Mouse (Mus musculus) CH12F3 (cell line): ENCODE data around the gene Mrpl28.

Source experiments
- in situ Hi-C: fragments of 300-500 bp; cut with MboI; formaldehyde crosslinking; loops from 2 replicates; pipeline ENCODE4 v1.14.3; 2020; ENCODE audit warnings: low sequenced_read_pairs

Gene Mrpl28

GRCm38 (mm10) chr17:26115205-26115898, 7.9 kb upstream of the Mrpl28 start:
- in situ Hi-C loops: no loop called here

- in situ Hi-C loops: no loop called here
Observed at GRCm38 (mm10) chr17:26115956-26116487, 7.3 kb upstream of the Mrpl28 start.

GRCm38 (mm10) chr17:26116503-26117258, 6.6 kb upstream of the Mrpl28 start:
- in situ Hi-C loops: no loop called here

- in situ Hi-C loops: no loop called here
Observed at GRCm38 (mm10) chr17:26119766-26120710, 3.3 kb upstream of the Mrpl28 start.

- in situ Hi-C loops: no loop called here
Observed at GRCm38 (mm10) chr17:26122431-26123140, 714 bp upstream of the Mrpl28 start.

- in situ Hi-C loops: no loop called here
Observed at GRCm38 (mm10) chr17:26124560-26124959, 1.3 kb downstream of the Mrpl28 start.

GRCm38 (mm10) chr17:26125226-26125625, 1.9 kb downstream of the Mrpl28 start:
- in situ Hi-C loops: no loop called here

- in situ Hi-C loops: no loop called here
Observed at GRCm38 (mm10) chr17:26131062-26131732, 7.9 kb downstream of the Mrpl28 start.

- in situ Hi-C loops: no loop called here
Observed at GRCm38 (mm10) chr17:26131856-26132853, 8.9 kb downstream of the Mrpl28 start.

GRCm38 (mm10) chr17:26137106-26137750, 13.9 kb downstream of the Mrpl28 start:
- in situ Hi-C loops: no loop called here

GRCm38 (mm10) chr17:26137751-26138130, 14.4 kb downstream of the Mrpl28 start:
- in situ Hi-C loops: no loop called here

GRCm38 (mm10) chr17:26138239-26138836, 15.0 kb downstream of the Mrpl28 start, which contains the start of gene Axin1:
Axin1 (plus strand) TSS chr17:26138688.
- in situ Hi-C loops: no loop called here

- in situ Hi-C loops: no loop called here
Observed at GRCm38 (mm10) chr17:26138901-26139381, 15.6 kb downstream of the Mrpl28 start.

GRCm38 (mm10) chr17:26142796-26143195, 19.5 kb downstream of the Mrpl28 start:
- in situ Hi-C loops: no loop called here

GRCm38 (mm10) chr17:26143386-26143785, 20.1 kb downstream of the Mrpl28 start:
- in situ Hi-C loops: no loop called here

- in situ Hi-C loops: no loop called here
Observed at GRCm38 (mm10) chr17:26149056-26149455, 25.8 kb downstream of the Mrpl28 start.

- in situ Hi-C loops: no loop called here
Observed at GRCm38 (mm10) chr17:26151886-26152630, 28.8 kb downstream of the Mrpl28 start.
